Mouse (Mus musculus) CD4-positive, CD25-positive, alpha-beta regulatory T cell, adult 9 weeks (primary cell): ENCODE results near the gene Tarbp1. TPM values are rescaled to one million over a fixed set of nuclear protein-coding genes. Genes with fewer than 3 reads are reported as not detected.

ENCODE experiments used
- polyA plus RNA-seq: library from polyadenylated mRNA; unstranded; fragments of 100-300 nt; shearing (Covaris generic); gene quantifications from one replicate; pipeline ENCODE4 v1.2.1, GENCODE M21; 2017

Tarbp1 gene
- polyA plus RNA-seq = 2.0 TPM

GRCm38 (mm10) chr8:126474299-126475187, at the start of gene Tarbp1:
Gene Tarbp1, minus strand, starts transcription at chr8:126475065.

DNA sequence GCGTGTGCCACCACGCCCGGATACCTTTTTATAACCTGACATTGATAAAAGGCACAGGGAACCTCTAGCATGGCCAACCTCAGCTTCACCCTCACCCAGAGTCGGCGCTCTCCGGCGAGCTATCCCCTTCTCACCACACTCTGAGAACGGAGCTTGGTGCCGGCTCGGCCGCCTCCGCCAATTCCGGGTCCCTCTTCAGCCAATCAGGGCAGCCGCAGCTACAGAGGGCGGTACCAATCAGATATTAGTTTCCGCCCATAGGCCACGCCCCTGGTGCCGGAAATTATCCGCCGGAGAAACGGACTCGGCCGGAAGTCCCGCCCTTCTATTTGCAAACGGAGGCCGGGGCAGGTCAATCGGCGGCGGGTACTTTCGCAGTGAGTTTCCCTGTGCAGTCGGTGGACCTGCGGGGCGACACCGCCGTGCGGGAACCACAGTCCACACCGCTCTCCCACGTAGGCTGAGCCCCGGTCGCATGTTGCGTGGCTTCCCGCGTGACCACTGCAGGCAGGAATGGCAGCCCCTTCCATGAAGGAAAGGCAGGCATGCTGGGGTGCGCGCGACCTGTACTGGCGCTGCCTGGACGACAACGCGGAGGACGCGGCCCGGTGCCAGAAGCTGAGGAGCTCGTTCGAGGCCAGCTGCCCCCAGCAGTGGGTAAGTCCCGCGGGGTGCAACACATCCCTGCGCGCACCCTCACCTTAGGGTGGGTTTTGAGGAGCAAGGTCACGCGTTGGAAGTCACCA, 52.5 kb downstream of the Tarbp1 start, which contains the start of gene Coa6:
Coa6 (plus strand) TSS at position 342 of the 746 bp plus-strand sequence.

Other genes with a start within 250 kb of the Tarbp1 start
- not detected for gene Slc35f3, start 176.5 kb downstream of the Tarbp1 start, polyA plus RNA-seq
- 62.4 TPM for gene Coa6, start 52.5 kb downstream of the Tarbp1 start, polyA plus RNA-seq
- 5.7 TPM for gene Irf2bp2, start 118.9 kb upstream of the Tarbp1 start, polyA plus RNA-seq